Mouse (Mus musculus) forebrain, embryonic 16.5 days (tissue): ENCODE data around the gene Cftr. TPM values are rescaled to one million over a fixed set of nuclear protein-coding genes. Genes with fewer than 3 reads are reported as not detected.

Experiments
- ATAC-seq: fragments of 200-750 bp; cut with Nextera tagmentation; 2 replicates; pipeline ENCODE4 v1.8.0; 2017; ENCODE audit warnings: mild to moderate bottlenecking, moderate library complexity
- H3K27ac ChIP-seq: fragments of 300-500 bp; sonication (generic); 2 replicates; pipeline ENCODE4 v1.5.1; 2014; ENCODE audit warnings: low read length, control low read depth
- H3K27me3 ChIP-seq: fragments of 300-500 bp; sonication (generic); replicated peaks from 2 replicates; pipeline ENCODE4 v1.6.1; 2014; ENCODE audit warnings: low read length; ENCODE audit not compliant: control insufficient read depth, insufficient read depth
- H3K36me3 ChIP-seq: fragments of 300-500 bp; sonication (generic); 2 replicates; pipeline ENCODE4 v1.6.1; 2014; ENCODE audit not compliant: control insufficient read depth, insufficient read depth
- H3K4me1 ChIP-seq: fragments of 300-500 bp; sonication (generic); replicated peaks from 2 replicates; pipeline ENCODE4 v1.6.1; 2014; ENCODE audit warnings: low read length; ENCODE audit not compliant: control insufficient read depth, insufficient read depth
- H3K4me2 ChIP-seq: fragments of 300-500 bp; sonication (generic); 2 replicates; pipeline ENCODE4 v1.6.1; 2014; ENCODE audit warnings: mild to moderate bottlenecking, low read length, control low read depth
- H3K4me3 ChIP-seq: fragments of 300-500 bp; sonication (generic); replicated peaks from 2 replicates; pipeline ENCODE4 v1.5.1; 2014; ENCODE audit warnings: mild to moderate bottlenecking, low read length, control low read depth
- H3K9ac ChIP-seq: fragments of 300-500 bp; sonication (generic); replicated peaks from 2 replicates; pipeline ENCODE4 v1.6.1; 2014; ENCODE audit warnings: low read depth, low read length, control low read depth
- H3K9me3 ChIP-seq: fragments of 300-500 bp; sonication (generic); 2 replicates; pipeline ENCODE4 v1.6.1; 2016; ENCODE audit warnings: low read length; ENCODE audit not compliant: control insufficient read depth
- WGBS: fragments of 180-500 bp; shearing (Covaris S2); extraction: QIAGEN DNeasy Blood & Tissue Kit; methylation state at CpG from one replicate; pipeline ENCODE4 v1.1.7; 2014; 5-methylcytosine and 5-hydroxymethylcytosine counted together
- polyA plus RNA-seq: library from polyadenylated mRNA; unstranded; fragments of >200 nt; fragmentation: Nextera tagmentation; extraction: Ambion mirVana; gene quantifications from 2 replicates; pipeline ENCODE4 v1.2.1, GENCODE M21; 2015

Gene Cftr
- polyA plus RNA-seq: 0.16 and 0.32 TPM in 2 replicates

GRCm38 (mm10) chr6:18170311-18170922 lies at the start of gene Cftr:
Gene Cftr (plus strand): TSS chr6:18170687.
- Histone ChIP-seq H3K4me3 (peak within 1 kb of the TSS; percentile 60), H3K27ac (no peak within 1 kb of the TSS), H3K9me3 (no peaks in the 10 kb centered on the region), H3K4me2 (peak within 1 kb of the TSS; percentile 87), H3K9ac (peak within 1 kb of the TSS; percentile 69), H3K36me3 (no peaks in the 10 kb centered on the region), H3K4me1 (peaks cover 2% of the 10 kb centered on the region), H3K27me3 (no peaks in the 10 kb centered on the region; the same call in 1 of the 2 replicates)
- peak; percentile 97 for ATAC-seq
- WGBS: under 1% methylated on average over 40 of the region's 45 CpGs

GRCm38 (mm10) chr6:18127206-18127983 lies 43.1 kb upstream of the Cftr start:
- Histone ChIP-seq H3K4me2 (no peak overlapping the region), H3K4me3 (no peak overlapping the region), H3K9me3 (no peaks in the 10 kb centered on the region), H3K27me3 (no peaks in the 10 kb centered on the region), H3K9ac (no peak overlapping the region), H3K27ac (no peak overlapping the region), H3K4me1 (no peaks in the 10 kb centered on the region), H3K36me3 (no peaks in the 10 kb centered on the region)
- no peak for ATAC-seq
- WGBS: 38% methylated on average over 2 of the region's 2 CpGs

- Histone ChIP-seq H3K9ac (no peak overlapping the region), H3K27ac (no peak overlapping the region), H3K4me2 (no peak overlapping the region), H3K9me3 (no peaks in the 10 kb centered on the region), H3K4me1 (no peaks in the 10 kb centered on the region), H3K36me3 (no peaks in the 10 kb centered on the region), H3K4me3 (no peak overlapping the region), H3K27me3 (no peaks in the 10 kb centered on the region)
- 90% methylated on average over 4 of the region's 4 CpGs for WGBS
- ATAC-seq: no peak
These were observed 42.4 kb upstream of the Cftr start for GRCm38 (mm10) chr6:18128059-18128458.

GRCm38 (mm10) chr6:18135246-18135645 lies 35.2 kb upstream of the Cftr start:
- Histone ChIP-seq H3K36me3 (no peaks in the 10 kb centered on the region), H3K27ac (no peak overlapping the region), H3K4me3 (no peak overlapping the region), H3K9ac (no peak overlapping the region), H3K4me2 (no peak overlapping the region), H3K9me3 (no peaks in the 10 kb centered on the region), H3K4me1 (no peaks in the 10 kb centered on the region), H3K27me3 (no peaks in the 10 kb centered on the region)
- WGBS: 56% methylated on average over 1 of the region's 1 CpGs
- no peak for ATAC-seq

GRCm38 (mm10) chr6:18153031-18153430 lies 17.5 kb upstream of the Cftr start:
- WGBS: 76% methylated on average over 4 of the region's 4 CpGs
- no peak overlapping the region for H3K9ac ChIP-seq
- H3K4me2 ChIP-seq: no peak overlapping the region
- no peak overlapping the region for H3K4me3 ChIP-seq
- ATAC-seq: no peak
- no peaks in the 10 kb centered on the region for H3K9me3 ChIP-seq
- H3K4me1 ChIP-seq: no peaks in the 10 kb centered on the region
- H3K27ac ChIP-seq: no peak overlapping the region
- no peaks in the 10 kb centered on the region for H3K27me3 ChIP-seq
- no peaks in the 10 kb centered on the region for H3K36me3 ChIP-seq

- H3K4me1 ChIP-seq: peaks cover 2% of the 10 kb centered on the region
- ATAC-seq: no peak
- 79% methylated on average over 1 of the region's 1 CpGs for WGBS
- H3K9ac ChIP-seq: no peak overlapping the region
- no peaks in the 10 kb centered on the region; the same call in 1 of the 2 replicates for H3K27me3 ChIP-seq
- H3K36me3 ChIP-seq: no peaks in the 10 kb centered on the region
- peak overlapping the region; percentile 87; the same call in 1 of the 2 replicates for H3K4me2 ChIP-seq
- no peak overlapping the region for H3K4me3 ChIP-seq
- no peak overlapping the region for H3K27ac ChIP-seq
- no peaks in the 10 kb centered on the region for H3K9me3 ChIP-seq
These were observed 869 bp upstream of the Cftr start for GRCm38 (mm10) chr6:18169618-18170017.

- peaks cover 2% of the 10 kb centered on the region for H3K4me1 ChIP-seq
- H3K4me3 ChIP-seq: no peak overlapping the region
- H3K27me3 ChIP-seq: no peaks in the 10 kb centered on the region; the same call in 1 of the 2 replicates
- no peaks in the 10 kb centered on the region for H3K9me3 ChIP-seq
- no peaks in the 10 kb centered on the region for H3K36me3 ChIP-seq
- ATAC-seq: peak; percentile 37; the same call in 1 of the 2 replicates
- WGBS: 48% methylated on average over 8 of the region's 8 CpGs
- no peak overlapping the region for H3K27ac ChIP-seq
- H3K9ac ChIP-seq: no peak overlapping the region
- H3K4me2 ChIP-seq: no peak overlapping the region
These were observed 1.1 kb downstream of the Cftr start for GRCm38 (mm10) chr6:18171614-18172013.

GRCm38 (mm10) chr6:18177509-18177908 lies 7.0 kb downstream of the Cftr start:
- no peak overlapping the region for H3K4me3 ChIP-seq
- WGBS: 77% methylated on average over 2 of the region's 2 CpGs

GRCm38 (mm10) chr6:18180665-18181064 lies 10.2 kb downstream of the Cftr start:
- Histone ChIP-seq H3K4me3 (no peak overlapping the region), H3K4me2 (no peak overlapping the region), H3K9me3 (no peaks in the 10 kb centered on the region), H3K9ac (no peak overlapping the region), H3K36me3 (no peaks in the 10 kb centered on the region), H3K27me3 (no peaks in the 10 kb centered on the region), H3K27ac (no peak overlapping the region), H3K4me1 (no peaks in the 10 kb centered on the region)
- ATAC-seq: no peak
- 63% methylated on average over 3 of the region's 3 CpGs for WGBS

More at GRCm38 (mm10) chr6:18177509-18177908, 7.0 kb downstream of the Cftr start:
- no peak overlapping the region for H3K9ac ChIP-seq
- H3K4me1 ChIP-seq: no peaks in the 10 kb centered on the region
- no peak for ATAC-seq
- H3K9me3 ChIP-seq: no peaks in the 10 kb centered on the region
- H3K36me3 ChIP-seq: no peaks in the 10 kb centered on the region
- H3K27ac ChIP-seq: no peak overlapping the region
- H3K27me3 ChIP-seq: no peaks in the 10 kb centered on the region
- H3K4me2 ChIP-seq: no peak overlapping the region
